Mouse (Mus musculus): ENCODE data around the gene Nek10.

DNA sequence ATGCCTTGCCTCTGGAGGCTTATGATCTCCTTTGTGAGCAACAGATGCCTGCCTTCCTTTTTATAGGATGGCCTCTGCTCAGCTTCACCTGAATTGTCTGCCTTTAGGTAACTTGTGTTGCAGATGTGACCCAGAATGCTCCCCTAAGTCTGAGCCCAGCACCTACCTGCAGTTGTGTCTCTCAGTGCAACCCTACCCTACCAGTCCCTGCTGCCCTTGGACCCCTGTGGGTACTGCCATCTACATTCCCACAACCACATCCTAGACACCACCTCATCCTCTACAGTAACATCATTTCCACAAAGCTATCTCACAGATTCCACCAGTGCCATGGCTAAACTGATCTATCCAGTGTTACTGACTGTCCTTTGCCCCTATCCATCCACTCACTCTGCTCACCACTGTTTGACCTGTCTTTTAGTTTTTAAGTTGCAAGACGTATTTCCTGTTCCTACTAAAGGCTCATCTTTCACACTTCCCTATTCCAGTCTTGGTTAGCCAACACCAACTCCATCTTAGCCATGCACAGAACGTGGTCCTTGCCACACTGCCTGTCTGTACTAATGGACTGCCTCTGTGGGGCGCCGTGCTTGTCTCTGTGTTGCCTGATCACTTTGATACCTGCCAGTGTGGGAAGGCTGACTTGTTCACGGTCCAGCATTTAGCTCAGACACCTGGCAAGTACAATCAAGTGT, 1.4 kb downstream of the Nek10 start:
- TF ChIP-seq CTCF (IDR thresholded peaks at IDR 0.05; ENCODE audit: borderline replicate concordance, control insufficient read depth, extremely low read depth, insufficient read depth, low read length, poor library complexity), result no peak
- TF ChIP-seq POLR2A (IDR thresholded peaks at IDR 0.05; ENCODE audit: control insufficient read depth, extremely low read depth, insufficient read depth, low read length, poor library complexity), result no peak

All from thymus, adult 2 months (tissue).